Mouse (Mus musculus): ENCODE data around the gene Noct.
A peak's percentile ranks its signal among the peaks of the same experiment; 100 is the strongest.

DNA sequence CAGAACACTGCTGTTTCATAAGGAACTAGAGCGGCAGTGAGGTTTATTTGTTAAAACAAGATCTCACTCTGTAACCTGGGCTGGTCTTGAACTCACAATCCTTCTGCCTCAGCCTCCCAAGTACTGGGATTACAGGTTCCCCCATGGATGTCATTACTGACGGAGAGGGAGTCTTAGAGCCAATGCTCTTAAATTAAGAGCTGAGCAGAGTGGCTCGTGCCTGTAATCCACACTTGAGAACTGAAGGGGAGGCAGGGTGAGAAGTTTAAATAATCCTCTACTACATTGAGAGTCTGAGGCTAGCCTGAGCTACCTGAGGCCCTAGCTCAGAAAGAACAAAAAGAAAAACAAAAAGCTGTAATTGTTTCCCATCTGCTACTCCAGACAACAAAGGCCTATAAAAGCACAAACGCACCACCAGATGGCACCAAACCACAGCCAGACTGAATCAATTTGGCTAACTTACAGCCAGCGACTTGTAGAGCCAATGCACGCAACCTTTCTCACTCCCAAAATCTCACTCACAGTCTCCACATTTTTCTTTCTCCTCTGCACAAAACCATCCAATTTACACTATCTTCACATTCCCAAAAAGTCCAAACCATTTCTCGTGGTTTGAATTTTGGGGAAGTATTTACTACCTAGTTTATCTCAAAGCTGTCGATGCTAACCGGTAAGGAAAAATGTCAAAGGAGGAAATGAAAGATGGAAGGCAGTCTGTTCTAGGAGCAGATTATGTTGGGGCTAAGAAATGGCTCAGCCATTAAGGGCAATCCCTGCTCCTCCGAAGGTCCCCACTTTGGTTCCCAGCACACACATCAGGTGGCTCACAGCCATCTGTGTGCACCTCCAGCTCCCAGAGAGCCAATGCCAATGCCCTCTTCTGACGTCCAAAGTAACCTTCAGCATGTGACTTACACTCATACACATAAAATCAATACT, 64.9 kb downstream of the Noct start:
- TF ChIP-seq CTCF (IDR thresholded peaks at IDR 0.05; ENCODE audit: borderline replicate concordance, extremely low read depth, insufficient read depth, insufficient read length) (peak; percentile 84), POLR2A (IDR thresholded peaks at IDR 0.05; ENCODE audit: borderline replicate concordance, extremely low read depth, insufficient read depth, insufficient read length, poor library complexity, severe bottlenecking) (no peak)
